Mouse (Mus musculus): ENCODE data around the gene Slc6a18.

Slc6a18 gene

DNA sequence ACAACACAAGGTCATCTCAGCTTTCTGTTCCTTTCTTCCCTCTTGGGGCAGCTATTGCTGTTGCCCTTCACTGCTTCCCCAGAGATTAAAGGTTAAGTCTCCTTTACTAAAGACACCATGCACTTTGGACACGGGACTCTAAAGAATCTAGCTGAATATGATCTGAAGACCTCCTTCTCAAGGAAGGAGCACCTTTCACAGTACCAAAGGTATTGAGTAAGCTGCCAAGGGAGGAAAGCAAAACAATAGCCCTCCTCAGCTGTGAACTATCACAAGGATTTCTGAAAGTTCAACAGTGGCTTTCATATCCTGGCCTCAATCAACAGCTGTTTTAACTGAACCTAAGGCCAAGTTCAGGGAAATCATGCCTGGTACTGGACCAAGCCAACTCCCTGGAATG is 6.6 kb upstream of the Slc6a18 start:
- DNase-seq = no peak

GRCm38 (mm10) chr13:73683682-73684081 is 5.9 kb upstream of the Slc6a18 start:
- no peak for DNase-seq

- DNase-seq = no peak
These were observed 4.4 kb upstream of the Slc6a18 start for GRCm38 (mm10) chr13:73682226-73682625.

DNA sequence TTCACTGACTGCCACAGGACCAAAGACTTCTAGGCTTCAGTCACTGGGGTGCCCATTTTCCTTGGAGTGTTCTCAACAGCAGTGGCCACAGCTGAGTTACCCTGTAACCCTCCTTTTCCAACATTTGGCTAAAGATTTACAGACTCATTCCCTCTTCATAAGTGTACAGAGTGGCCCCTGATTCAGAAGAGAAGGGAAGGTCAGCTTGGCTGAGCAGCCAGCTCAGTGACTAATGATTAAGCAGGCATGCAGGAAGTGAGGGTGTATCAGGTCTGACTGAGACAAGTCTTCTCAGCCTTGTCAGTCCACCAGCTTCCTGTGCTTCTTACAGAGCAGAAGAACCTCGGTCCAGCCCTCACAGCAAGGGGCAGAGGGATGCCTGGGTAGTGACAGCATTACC is 2.6 kb upstream of the Slc6a18 start:
- DNase-seq = no peak

DNA sequence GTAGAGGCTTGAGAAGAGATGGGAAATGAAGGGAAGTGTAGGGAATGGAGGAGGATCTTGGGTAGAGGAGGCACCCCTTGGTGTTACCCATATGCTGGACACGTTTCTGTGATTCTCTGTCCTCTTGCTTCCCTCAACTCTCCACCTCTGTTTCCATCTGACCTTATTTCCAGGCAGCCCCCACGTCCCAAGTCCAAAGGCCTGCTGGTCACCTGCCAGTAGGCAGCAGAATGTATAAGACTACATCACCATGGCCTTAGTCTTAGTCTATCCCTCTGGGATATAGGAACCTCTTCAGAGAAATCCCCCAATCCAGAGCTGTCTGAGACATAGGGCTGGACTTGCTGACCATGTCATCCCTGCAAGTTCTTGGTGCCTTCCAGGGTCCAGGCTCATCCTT is 1.5 kb upstream of the Slc6a18 start:
- no peak for DNase-seq

DNA sequence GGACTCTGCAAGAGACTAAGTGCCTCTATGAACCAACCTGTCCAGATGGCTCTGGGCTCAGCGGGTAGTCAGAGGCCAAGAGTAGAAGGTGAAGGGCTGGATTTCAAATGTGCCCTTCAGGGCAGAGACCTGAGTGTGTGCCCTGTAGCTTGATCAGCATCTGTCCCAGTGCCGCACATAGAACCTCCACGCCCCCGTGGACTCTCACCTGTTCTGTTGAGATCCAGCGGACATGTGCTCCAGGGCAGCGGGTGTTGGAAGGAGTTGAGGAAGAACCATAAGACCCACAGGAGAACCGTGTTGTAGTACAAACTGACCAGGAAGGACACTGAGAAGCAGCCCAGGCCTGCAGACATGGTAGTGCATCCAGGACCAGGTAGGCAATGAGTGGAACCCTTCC is 2.7 kb downstream of the Slc6a18 start:
- no peak for DNase-seq

DNA sequence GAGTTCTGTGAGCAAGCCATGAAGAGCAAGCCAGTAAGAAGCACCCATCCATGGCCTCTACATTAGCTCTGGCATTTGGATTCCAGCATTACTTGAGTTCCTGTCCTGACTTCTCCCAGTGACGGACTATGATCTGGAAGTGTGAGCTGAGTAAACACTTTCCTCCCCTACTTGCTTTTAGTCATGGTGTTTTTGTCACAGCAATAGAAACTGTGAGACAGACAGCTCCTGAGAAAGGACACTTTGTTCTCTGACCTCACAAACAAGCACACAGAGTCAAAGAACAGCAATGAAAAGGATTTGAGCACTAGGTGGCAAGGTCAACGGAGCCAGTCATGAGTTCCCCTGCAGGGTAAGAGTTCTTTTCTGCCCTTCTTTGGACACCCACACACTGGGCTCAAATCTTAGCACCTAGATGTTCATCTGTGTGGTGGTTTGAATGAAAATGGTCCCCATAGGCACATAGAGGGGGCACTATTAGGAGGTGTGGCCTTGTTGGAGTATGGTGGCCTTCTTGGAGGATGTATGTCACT is 17.6 kb downstream of the Slc6a18 start:
- DNase-seq = no peak

- no peak for DNase-seq
These were observed 18.9 kb downstream of the Slc6a18 start for GRCm38 (mm10) chr13:73658953-73659352.

DNA sequence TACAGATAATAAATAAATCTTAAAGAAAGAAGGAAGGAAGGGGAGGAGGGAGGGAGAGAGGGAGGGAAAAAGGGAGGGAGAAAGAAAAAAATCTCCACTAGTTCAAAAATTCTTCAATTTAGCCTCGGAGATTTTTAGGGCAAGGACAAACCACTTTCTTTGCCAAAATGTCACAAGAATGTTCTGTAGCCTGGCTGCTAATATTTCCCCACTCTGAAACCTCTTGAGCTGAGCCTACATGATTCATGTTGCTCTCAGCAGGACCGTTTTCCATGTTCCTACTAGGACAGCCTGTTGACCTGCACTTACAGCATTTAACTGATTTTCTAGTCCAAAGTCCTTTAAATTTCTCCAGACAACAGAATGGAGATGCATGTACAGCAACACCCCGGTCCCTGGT is 22.8 kb downstream of the Slc6a18 start:
- no peak for DNase-seq

- no peak for DNase-seq
These were observed 24.6 kb downstream of the Slc6a18 start for GRCm38 (mm10) chr13:73653266-73653665.

DNA sequence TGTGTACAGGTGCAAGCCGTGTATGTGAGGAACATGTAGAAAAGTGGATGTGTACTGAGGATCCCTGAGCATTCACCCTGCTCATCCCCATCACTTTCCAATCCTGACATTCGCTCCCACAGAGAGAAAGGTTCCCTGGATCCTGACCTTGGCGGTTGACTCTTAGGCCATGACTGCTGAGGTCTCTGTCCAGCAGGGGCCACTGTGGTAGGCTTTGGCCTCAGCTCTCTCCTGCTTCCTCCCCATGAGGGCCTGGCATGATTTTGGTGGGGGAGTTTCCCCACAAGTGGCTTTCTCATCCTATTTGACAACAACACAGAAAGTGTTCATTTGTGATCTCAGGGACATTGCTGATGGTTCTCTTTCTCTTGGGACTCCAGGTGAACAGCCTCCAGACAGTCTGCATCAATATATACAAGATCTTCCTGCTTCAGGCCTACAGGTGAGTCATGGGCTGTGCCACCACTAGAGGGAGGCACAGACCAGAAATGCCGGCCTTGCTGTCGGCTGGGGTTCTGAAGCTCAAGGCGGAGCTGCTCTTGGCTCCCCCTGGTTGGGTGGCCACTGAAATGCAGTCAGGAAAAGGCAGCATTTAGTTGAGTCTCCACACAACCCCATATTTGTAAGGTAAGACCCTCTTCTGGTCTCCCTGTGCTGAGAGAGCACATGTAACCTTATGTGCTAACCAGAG is 31.3 kb downstream of the Slc6a18 start:
- DNase-seq = peak; percentile 90

DNA sequence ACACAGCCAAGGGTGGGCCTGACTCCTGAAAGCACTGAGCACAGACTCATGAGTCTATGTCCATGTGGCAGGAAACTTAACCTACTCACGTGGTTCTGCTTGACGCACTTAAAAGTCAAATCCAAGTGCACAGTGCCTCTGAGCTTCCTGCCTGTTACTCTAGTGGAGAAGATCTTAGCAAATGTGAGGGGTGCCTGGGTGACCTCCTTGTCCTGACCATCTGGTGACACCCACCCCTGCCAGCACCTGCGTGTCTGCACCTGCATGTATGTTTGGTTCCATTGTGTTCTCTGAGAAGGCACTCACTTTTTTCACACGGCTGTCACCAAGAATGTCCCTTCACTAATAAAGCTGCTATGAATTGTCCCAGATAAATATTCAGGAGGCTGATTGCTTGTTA is 36.5 kb downstream of the Slc6a18 start:
- DNase-seq = peak; percentile 62

DNA sequence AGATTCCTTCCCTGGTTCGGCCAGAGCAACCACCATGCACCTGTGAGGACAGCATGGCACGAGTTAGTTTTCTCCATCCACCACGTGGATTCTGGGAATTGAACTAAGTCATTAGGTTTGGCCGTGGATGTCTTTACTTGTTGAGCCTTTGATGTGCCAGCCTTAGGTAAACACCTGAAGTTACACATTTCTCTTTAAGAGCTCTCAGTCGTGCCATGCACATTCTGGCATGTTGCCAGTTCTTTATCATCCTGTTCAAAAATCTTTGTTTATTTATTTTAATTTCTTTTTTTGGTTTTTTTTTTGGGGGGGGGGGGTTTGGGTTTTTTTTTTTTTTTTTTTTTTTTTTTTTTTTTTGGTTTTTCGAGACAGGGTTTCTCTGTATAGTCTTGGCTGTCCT is 40.0 kb downstream of the Slc6a18 start:
- DNase-seq = no peak

DNA sequence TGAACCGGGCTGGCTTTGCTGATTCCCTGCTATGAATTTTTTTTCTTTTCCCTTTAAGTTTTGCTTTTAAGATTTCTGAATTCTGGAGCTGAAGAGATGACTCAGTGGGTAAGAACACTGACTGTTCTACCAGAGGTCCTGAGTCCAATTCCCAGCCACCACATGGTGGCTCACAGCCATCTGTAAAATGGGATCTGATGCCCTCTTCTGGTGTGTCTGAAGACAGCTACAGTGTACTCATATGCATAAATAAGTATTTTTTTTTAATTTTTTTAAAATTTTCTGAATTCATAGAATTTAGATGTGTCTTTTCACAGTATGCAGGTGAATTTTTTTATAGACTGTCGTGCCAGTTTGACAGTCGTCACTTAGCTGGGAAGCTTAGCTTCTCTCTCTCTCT is 46.0 kb downstream of the Slc6a18 start:
- DNase-seq = no peak

DNA sequence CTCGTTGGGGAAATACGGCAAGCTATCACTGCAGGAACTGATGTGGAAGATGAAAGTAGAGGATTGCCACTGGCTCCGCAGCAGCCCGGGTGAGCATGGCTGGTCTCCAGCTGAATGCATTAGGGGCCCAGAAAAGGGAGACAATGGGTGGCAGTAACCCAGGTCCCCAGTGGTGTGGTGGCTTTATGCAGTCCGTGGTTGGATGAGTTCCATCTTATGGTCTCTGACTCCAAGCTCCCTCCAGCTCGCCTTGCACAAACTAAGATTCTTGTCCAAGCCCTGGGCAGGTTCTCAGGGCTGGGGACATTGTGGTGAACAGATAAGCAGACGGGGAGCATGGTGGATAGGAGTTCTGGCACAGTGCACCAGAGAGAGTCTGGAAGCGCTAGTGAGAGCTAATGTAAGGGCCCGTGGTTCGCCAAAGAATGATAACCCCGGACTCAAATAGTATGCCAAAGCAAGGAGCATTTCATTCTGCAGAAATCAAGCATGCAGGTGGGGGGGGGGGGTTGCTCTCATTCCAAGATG is 49.2 kb downstream of the Slc6a18 start:
- DNase-seq = no peak

- DNase-seq = no peak
These were observed 50.9 kb downstream of the Slc6a18 start, which contains the start of gene Tert for GRCm38 (mm10) chr13:73626745-73627549. Gene Tert, plus strand, starts transcription at chr13:73626911.

GRCm38 (mm10) chr13:73626410-73626744 is 51.4 kb downstream of the Slc6a18 start:
- DNase-seq = peak; percentile 82

DNA sequence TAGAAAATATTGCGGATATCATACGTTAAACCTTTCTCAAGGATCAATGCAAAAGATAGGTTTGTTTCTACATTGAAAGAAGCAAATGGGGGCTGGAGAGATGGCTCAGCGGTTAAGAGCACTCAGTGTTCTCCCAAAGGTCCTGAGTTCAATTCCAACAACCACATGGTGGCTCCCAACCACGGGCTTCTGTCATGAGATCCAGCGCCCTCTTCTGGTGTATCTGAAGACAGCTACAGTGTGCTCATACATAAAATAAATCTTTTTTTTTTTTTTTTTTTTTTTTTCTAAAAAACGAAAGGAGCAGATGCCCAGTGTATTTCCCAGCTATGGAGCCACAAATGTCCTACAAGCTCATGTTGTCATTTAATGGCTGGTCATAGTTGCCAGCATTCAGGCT is 57.2 kb downstream of the Slc6a18 start:
- peak; percentile 15 for DNase-seq

DNA sequence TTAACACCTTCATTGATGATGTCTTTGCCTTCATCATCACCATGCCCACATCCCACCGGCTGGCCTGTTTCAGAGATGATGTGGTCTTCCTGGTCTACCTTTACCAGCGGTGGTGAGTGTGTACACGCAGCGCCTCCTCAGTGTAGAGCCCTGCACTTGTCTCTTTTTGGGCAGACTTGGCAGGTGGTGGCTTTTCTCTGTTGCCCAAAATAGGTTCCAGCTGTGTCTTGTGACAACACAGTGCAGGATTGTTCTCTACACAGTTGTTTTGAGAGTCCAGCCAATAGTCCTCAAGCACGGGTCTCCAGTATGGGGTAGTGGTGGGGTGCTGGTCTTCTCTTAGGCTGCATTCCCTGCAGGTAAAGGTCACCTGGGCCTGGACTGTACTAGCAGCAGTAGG is 59.4 kb downstream of the Slc6a18 start:
- no peak for DNase-seq
